Mouse (Mus musculus): ENCODE results near the gene Asap3. TPM values are rescaled to one million over a fixed set of nuclear protein-coding genes. Genes with fewer than 3 reads are reported as not detected.

Asap3 gene
- polyA plus RNA-seq, 1 experiment from 2014 or later = 6.0 TPM

DNA sequence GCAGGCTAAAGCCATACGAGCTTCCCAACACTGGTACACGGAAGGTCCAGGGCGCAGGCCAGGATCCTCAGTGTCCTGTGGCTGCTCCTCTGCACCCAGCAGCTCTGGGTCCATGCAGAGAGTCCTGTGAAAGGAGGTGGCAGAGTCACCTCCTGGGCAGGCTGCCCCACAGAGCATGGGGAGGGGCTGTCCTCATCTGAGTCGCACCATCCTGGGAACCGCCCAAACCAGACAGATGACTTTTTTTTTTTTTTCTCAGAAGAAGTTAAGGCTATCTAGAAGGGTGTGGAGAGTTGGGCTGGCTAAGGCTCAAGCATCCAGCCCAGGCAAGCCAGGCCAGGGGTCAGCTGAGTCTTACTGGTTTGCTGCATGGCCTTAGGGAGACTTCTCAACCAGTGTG is 22.5 kb downstream of the Asap3 start:
- H3K4me3 ChIP-seq (replicated peaks) = no peak overlapping the region
- ATAC-seq (replicated peaks; ENCODE audit: low FRiP score) = no peak
- H3K4me1 ChIP-seq = 0 out of 2 replicates have a peak, but pooled peaks cover 5% of the 10 kb centered on the region
- H3K27ac ChIP-seq = no peak overlapping the region
- WGBS = 76% methylated on average over 5 of the region's 5 CpGs
- no peaks in the 10 kb centered on the region for H3K36me3 ChIP-seq
- no peak overlapping the region for H3K4me2 ChIP-seq
- H3K9me3 ChIP-seq (replicated peaks) = no peaks in the 10 kb centered on the region
- H3K27me3 ChIP-seq = no peaks in the 10 kb centered on the region
- H3K9ac ChIP-seq = no peak overlapping the region

DNA sequence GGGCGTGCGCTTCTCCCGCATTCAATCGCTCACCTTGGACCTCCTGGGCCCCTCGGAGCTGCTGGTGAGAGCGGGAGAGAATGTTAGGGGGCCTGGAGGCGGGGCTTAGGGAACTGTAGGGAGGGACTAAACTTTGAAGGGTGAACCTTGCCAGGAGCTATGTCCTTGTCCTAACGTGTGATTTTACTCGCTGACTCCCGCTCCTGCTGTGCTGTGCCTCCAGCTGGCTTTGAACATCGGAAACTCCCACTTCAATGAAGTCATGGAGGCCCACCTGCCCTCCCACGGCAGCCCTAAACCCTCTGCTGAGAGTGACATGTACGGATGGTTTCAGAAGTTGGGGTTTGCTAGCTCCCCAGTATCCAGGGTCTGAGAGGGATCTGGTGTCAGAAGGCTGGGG is 32.5 kb downstream of the Asap3 start:
- 20% methylated on average over 13 of the region's 13 CpGs for WGBS
- Histone ChIP-seq H3K4me1 (peaks cover 12% of the 10 kb centered on the region), H3K4me2 (peak overlapping the region; percentile 45), H3K9ac (no peak overlapping the region), H3K27me3 (peaks cover 34% of the 10 kb centered on the region), H3K4me3 (replicated peaks) (peak overlapping the region; percentile 15), H3K27ac (no peak overlapping the region), H3K9me3 (replicated peaks) (no peaks in the 10 kb centered on the region), H3K36me3 (peaks cover 4% of the 10 kb centered on the region; the same call in 1 of the 2 replicates)
- ATAC-seq (replicated peaks; ENCODE audit: low FRiP score) = no peak

DNA sequence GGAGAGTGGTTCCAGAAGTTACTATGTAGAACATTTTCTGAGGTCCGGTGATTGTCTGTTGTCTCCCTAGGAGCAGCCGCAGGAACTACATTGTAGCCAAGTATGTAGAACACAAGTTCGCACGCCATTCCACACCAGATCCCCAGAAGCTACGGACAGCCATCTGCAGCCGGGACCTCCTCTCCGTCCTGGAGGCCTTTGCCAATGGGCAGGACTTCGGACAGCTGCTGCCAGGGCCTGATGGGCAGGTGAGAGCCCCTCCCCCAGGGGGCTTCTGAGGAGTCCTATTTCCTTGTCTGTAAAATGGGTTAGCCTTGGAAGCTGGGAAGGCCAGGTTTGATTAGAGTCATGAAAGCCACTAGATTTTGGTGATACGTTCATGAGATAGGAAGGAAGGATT is 32.9 kb downstream of the Asap3 start:
- WGBS = 75% methylated on average over 9 of the region's 9 CpGs
- no peak overlapping the region for H3K4me3 ChIP-seq (replicated peaks)
- H3K9ac ChIP-seq = no peak overlapping the region
- H3K27me3 ChIP-seq = peaks cover 39% of the 10 kb centered on the region
- ATAC-seq (replicated peaks; ENCODE audit: low FRiP score) = no peak
- H3K27ac ChIP-seq = no peak overlapping the region
- H3K9me3 ChIP-seq (replicated peaks) = no peaks in the 10 kb centered on the region
- H3K36me3 ChIP-seq = peaks cover 5% of the 10 kb centered on the region; the same call in 1 of the 2 replicates
- peaks cover 12% of the 10 kb centered on the region for H3K4me1 ChIP-seq
- H3K4me2 ChIP-seq = no peak overlapping the region

DNA sequence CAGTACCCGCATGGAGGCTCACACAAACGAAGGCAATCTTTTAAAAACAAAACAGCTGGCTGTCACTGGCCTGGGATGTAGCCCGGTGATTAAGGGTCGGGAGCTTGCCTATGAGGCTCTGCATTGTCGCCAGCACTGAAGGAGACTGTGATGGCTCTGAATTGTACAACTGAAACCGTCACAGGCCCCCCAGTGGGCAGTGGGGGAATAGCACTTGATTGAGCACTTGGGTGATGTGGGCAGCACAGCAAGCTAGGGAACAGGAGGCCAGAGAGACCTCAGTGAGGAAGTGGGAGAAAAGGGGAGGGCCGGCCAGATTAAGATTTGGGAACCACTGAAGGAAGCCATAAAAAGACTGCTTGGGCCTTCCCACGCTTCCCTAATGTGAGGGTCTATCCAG is 33.5 kb downstream of the Asap3 start:
- ATAC-seq (replicated peaks; ENCODE audit: low FRiP score) = 0 out of 2 replicates have a peak, but pooled peaks have one; percentile 26
- peaks cover 12% of the 10 kb centered on the region for H3K4me1 ChIP-seq
- H3K9ac ChIP-seq = no peak overlapping the region
- 23% methylated on average over 8 of the region's 8 CpGs for WGBS
- peaks cover 44% of the 10 kb centered on the region for H3K27me3 ChIP-seq
- no peak overlapping the region for H3K27ac ChIP-seq
- peaks cover 5% of the 10 kb centered on the region; the same call in 1 of the 2 replicates for H3K36me3 ChIP-seq
- H3K4me3 ChIP-seq (replicated peaks) = no peak overlapping the region
- no peak overlapping the region for H3K4me2 ChIP-seq
- no peaks in the 10 kb centered on the region for H3K9me3 ChIP-seq (replicated peaks)

DNA sequence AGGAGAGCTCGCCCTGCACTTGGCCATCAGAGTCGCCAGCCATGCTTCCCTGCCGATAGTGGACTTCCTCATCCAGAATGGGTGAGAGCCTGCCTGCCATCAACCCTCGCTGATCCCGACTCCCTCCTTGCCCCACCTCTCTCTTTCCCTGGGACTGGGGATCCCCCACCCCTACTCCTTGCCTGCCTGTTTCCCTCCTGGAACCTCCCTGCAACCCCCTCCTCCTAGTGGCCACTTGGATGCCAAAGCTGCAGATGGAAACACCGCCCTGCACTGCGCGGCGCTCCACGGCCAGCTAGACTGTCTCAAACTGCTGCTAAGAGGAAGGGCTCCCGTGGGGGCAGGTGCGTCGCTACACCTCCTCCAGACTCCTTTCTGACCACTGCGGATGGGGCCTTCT is 34.0 kb downstream of the Asap3 start:
- no peak overlapping the region for H3K9ac ChIP-seq
- WGBS = 71% methylated on average over 14 of the region's 14 CpGs
- no peak for ATAC-seq (replicated peaks; ENCODE audit: low FRiP score)
- no peaks in the 10 kb centered on the region for H3K9me3 ChIP-seq (replicated peaks)
- H3K4me2 ChIP-seq = no peak overlapping the region
- H3K4me1 ChIP-seq = peaks cover 12% of the 10 kb centered on the region
- H3K4me3 ChIP-seq (replicated peaks) = no peak overlapping the region
- peaks cover 49% of the 10 kb centered on the region for H3K27me3 ChIP-seq
- H3K36me3 ChIP-seq = peaks cover 5% of the 10 kb centered on the region; the same call in 1 of the 2 replicates
- H3K27ac ChIP-seq = no peak overlapping the region

DNA sequence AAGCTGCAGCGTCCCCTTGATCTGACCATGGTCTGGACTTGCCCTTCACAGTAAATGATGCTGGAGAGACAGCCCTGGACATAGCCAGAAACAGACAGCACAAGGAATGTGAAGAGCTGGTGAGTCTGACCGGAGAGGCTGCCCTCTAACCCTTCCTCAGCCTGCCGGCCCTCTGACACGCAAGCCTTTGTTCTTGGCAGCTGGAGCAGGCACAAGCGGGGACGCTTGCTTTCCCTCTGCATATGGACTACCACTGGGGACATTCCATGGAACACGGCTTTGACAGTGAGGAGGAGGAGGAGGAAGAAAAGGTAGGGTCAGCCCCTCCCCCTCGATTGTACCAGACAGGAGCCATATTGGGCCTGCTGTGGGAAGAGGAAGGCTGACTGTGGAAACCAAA is 34.8 kb downstream of the Asap3 start:
- 60% methylated on average over 8 of the region's 8 CpGs for WGBS
- Histone ChIP-seq H3K4me1 (peaks cover 12% of the 10 kb centered on the region), H3K27ac (no peak overlapping the region), H3K4me2 (no peak overlapping the region), H3K9ac (no peak overlapping the region), H3K4me3 (replicated peaks) (no peak overlapping the region), H3K36me3 (peaks cover 5% of the 10 kb centered on the region; the same call in 1 of the 2 replicates), H3K9me3 (replicated peaks) (no peaks in the 10 kb centered on the region), H3K27me3 (peaks cover 57% of the 10 kb centered on the region)
- ATAC-seq (replicated peaks; ENCODE audit: low FRiP score) = no peak

DNA sequence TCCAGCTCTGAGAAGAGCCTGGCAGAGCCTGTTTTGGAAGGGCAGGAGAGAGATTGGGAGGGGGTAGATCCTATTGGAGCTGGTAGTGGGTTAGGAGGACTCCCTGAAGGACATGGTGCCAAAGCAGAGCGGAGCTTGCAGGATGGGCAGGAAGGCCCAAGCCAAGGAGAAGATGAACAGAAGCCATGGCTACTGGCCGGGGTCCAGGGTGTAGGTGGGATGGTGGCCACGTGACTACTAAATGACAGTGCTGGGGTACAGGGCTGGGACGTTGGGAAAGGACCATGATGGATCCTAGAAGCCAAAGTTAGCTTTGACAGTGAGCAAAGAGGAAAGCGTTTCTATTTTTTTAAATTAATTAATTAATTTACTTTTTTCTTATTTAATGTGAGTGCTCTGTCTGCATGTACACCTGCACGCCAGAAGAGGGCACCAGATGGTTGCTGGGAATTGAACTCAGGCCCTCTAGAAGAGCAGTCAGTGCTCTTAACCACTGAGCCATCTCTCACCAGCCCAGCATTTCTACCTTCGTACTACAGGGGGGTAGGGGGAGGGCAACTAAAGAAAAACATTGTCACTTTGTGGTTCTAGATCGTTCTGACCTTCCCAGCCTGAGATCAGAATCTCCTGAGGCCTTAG is 36.0 kb downstream of the Asap3 start:
- no peak for ATAC-seq (replicated peaks; ENCODE audit: low FRiP score)
- Histone ChIP-seq H3K4me3 (replicated peaks) (no peak overlapping the region), H3K9me3 (replicated peaks) (no peaks in the 10 kb centered on the region), H3K27ac (no peak overlapping the region), H3K4me1 (peaks cover 23% of the 10 kb centered on the region), H3K27me3 (peaks cover 67% of the 10 kb centered on the region), H3K36me3 (peaks cover 5% of the 10 kb centered on the region; the same call in 1 of the 2 replicates), H3K4me2 (no peak overlapping the region), H3K9ac (no peak overlapping the region)
- WGBS = 46% methylated on average over 8 of the region's 8 CpGs

DNA sequence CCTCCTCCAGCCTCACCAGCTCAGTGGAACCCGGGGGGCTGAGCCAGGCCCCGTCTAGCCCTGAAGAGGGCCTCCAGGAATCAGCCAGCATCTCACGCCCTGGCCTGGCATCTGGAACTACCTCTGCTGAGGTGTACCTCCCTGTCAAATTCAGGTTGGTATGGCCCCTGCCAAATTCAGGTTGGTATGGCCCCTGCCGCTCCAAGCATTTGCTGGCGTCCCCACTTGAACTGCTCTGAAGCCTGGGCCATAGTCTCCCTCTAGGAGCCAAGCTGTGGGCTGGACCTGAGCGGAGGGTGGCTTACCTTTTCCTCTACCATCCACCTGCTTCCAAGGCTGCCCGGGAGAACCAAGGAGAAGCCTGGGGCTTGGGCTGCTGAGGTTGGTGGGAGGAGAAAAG is 36.6 kb downstream of the Asap3 start:
- 84% methylated on average over 7 of the region's 7 CpGs for WGBS
- no peak overlapping the region for H3K9ac ChIP-seq
- no peak overlapping the region for H3K4me2 ChIP-seq
- H3K9me3 ChIP-seq (replicated peaks) = no peaks in the 10 kb centered on the region
- H3K4me3 ChIP-seq (replicated peaks) = no peak overlapping the region
- H3K27me3 ChIP-seq = peaks cover 67% of the 10 kb centered on the region
- peaks cover 28% of the 10 kb centered on the region for H3K4me1 ChIP-seq
- no peak overlapping the region for H3K27ac ChIP-seq
- no peak for ATAC-seq (replicated peaks; ENCODE audit: low FRiP score)
- peaks cover 5% of the 10 kb centered on the region; the same call in 1 of the 2 replicates for H3K36me3 ChIP-seq

DNA sequence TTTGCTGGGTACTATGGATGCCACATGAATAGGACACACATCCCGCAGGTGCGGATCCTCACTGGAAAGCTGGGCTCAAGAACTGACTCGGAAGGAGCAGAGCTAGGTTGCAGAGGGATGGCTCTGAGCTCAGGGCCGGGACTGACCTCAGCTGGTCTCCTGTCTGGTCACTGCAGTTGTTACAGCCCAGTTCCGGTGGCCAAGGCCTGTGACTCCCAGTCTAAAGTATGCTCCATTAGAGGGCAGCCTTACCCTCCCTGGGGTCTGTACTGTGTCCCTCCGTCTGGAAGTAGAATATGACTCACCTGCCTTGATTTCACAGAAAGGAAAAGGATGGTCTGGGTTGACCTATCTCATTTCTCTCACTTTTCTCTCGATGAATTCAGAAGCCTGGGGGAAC is 38.0 kb downstream of the Asap3 start:
- no peaks in the 10 kb centered on the region for H3K9me3 ChIP-seq (replicated peaks)
- no peak overlapping the region for H3K27ac ChIP-seq
- ATAC-seq (replicated peaks; ENCODE audit: low FRiP score) = no peak
- WGBS = 59% methylated on average over 7 of the region's 7 CpGs
- peaks cover 67% of the 10 kb centered on the region for H3K27me3 ChIP-seq
- H3K4me3 ChIP-seq (replicated peaks) = no peak overlapping the region
- H3K9ac ChIP-seq = no peak overlapping the region
- peaks cover 5% of the 10 kb centered on the region; the same call in 1 of the 2 replicates for H3K36me3 ChIP-seq
- H3K4me2 ChIP-seq = no peak overlapping the region
- peaks cover 34% of the 10 kb centered on the region for H3K4me1 ChIP-seq

DNA sequence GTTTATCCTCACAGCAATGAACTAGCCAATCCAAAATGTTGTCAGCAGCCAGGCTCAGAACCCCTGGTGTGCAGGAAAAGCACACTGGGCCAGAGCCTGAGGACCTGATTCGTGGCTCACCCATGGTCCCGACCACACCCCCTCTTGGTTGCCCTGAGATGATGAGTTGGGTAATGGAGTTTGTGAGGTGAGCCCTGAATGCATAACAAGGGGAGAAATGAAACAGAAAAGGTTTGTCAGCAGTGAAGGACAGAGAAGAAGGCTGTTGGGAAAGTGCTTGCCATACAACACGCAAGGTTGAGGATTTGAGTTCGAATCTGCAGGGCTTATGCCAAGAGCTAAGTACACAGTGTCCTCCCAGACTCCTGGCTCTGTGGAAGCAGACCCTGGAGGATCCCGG is 39.5 kb downstream of the Asap3 start:
- Histone ChIP-seq H3K4me3 (replicated peaks) (no peak overlapping the region), H3K27me3 (peaks cover 77% of the 10 kb centered on the region), H3K9me3 (replicated peaks) (no peaks in the 10 kb centered on the region), H3K4me2 (no peak overlapping the region), H3K4me1 (peaks cover 39% of the 10 kb centered on the region), H3K9ac (no peak overlapping the region), H3K36me3 (peaks cover 5% of the 10 kb centered on the region; the same call in 1 of the 2 replicates), H3K27ac (no peak overlapping the region)
- 59% methylated on average over 5 of the region's 5 CpGs for WGBS
- ATAC-seq (replicated peaks; ENCODE audit: low FRiP score) = no peak

DNA sequence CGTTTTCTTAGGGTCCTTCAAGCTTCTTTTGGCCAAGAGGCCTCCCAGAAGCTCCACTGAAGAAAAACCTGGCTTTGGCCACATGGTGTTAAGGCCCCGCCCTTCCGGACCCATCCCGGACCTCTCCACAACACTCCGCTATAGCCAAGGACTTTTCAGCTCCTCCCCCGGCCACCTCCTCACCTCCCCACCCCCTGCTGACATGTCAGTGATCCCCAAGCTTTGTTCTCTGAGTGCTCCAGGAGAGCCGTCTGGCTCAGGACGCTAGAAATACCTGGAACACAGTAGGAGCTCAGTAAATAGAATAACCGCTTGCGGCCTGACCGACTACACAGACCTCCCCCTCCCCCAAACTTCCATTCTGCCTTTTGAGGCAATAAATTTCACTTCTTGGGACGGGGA is 40.4 kb downstream of the Asap3 start:
- Histone ChIP-seq H3K36me3 (peaks cover 5% of the 10 kb centered on the region; the same call in 1 of the 2 replicates), H3K4me2 (peak overlapping the region; percentile 96), H3K9me3 (replicated peaks) (no peaks in the 10 kb centered on the region), H3K27ac (no peak overlapping the region), H3K27me3 (peaks cover 82% of the 10 kb centered on the region), H3K4me3 (replicated peaks) (0 out of 2 replicates have a peak overlapping the region, but pooled peaks have one; percentile 11), H3K9ac (no peak overlapping the region), H3K4me1 (peaks cover 39% of the 10 kb centered on the region)
- no peak for ATAC-seq (replicated peaks; ENCODE audit: low FRiP score)
- 3% methylated on average over 12 of the region's 12 CpGs for WGBS

DNA sequence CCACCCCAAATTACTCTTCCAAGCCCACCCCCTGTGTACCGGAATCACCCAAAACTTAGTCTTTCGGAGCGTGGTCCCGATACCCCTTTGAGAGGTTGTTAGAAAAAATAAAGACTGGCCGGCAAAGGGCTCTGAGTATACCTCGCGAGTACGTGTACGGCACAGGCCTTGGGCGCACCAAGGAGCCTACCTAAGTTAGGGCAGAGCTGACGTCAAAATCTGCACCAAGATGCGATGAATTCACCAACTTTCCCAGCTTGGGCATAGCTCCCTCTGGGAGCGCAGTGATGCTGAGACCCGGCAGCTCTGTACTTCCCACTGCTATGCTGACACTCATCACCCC is 41.2 kb downstream of the Asap3 start:
- no peaks in the 10 kb centered on the region for H3K9me3 ChIP-seq (replicated peaks)
- WGBS = 2% methylated on average over 14 of the region's 14 CpGs
- peak overlapping the region; percentile 28; the same call in 1 of the 2 replicates for H3K9ac ChIP-seq
- peaks cover 5% of the 10 kb centered on the region; the same call in 1 of the 2 replicates for H3K36me3 ChIP-seq
- peaks cover 87% of the 10 kb centered on the region for H3K27me3 ChIP-seq
- H3K4me1 ChIP-seq = peaks cover 39% of the 10 kb centered on the region
- peak overlapping the region; percentile 56 for H3K4me3 ChIP-seq (replicated peaks)
- H3K27ac ChIP-seq = no peak overlapping the region
- peak; percentile 34; the same call in 1 of the 2 replicates for ATAC-seq (replicated peaks; ENCODE audit: low FRiP score)
- H3K4me2 ChIP-seq = peak overlapping the region; percentile 96

Measured in kidney, embryonic 15.5 days (tissue).